9 mouse cellular contexts compared by ENCODE assay signal in genomic region chr10:127094382-127094802, GRCm38 (mm10). TPM values are rescaled to one million over a fixed set of nuclear protein-coding genes. Genes with fewer than 3 reads are reported as not detected.
DNase-seq lines count a peak whose midpoint lies in the region; ATAC-seq and TF ChIP-seq lines count a peak whose summit lies in the region.
"Had no signal": no experiment of that assay in that cellular context is flagged by ENCODE, and none has a peak within 500 bp of the region (broad histone marks: within the 10 kb centered on the region; RNA-seq: fewer than 3 reads in every experiment).

No protein-coding gene starts in this region.

- H3K4me2 ChIP-seq in embryonic facial prominence, embryonic 14.5 days (ENCODE audit: low read depth, low read length), result no peak overlapping the region
- H3K4me2 ChIP-seq in kidney, postnatal 0 days (ENCODE audit: low read length), result no peak overlapping the region

- H3K9ac ChIP-seq in embryonic facial prominence, embryonic 14.5 days (ENCODE audit: low read depth, low read length), result no peak overlapping the region
- H3K9ac ChIP-seq in kidney, postnatal 0 days (ENCODE audit: low read depth, low read length), result no peak overlapping the region

- H3K27ac ChIP-seq in embryonic facial prominence, embryonic 14.5 days (replicated peaks; ENCODE audit: low read depth, low read length), result no peak overlapping the region
- no peak overlapping the region for H3K27ac ChIP-seq in embryonic facial prominence, embryonic 10.5 days (replicated peaks)
- no peak overlapping the region for H3K27ac ChIP-seq in kidney, postnatal 0 days

- DNase-seq in embryonic facial prominence, embryonic 14.5 days (ENCODE audit: low spot score), result peak; percentile 65
- DNase-seq in embryonic facial prominence, embryonic 10.5 days (ENCODE audit: low spot score), result no peak
- DNase-seq in kidney, postnatal 0 days (ENCODE audit: low spot score), result peak; percentile 28
- no peak for DNase-seq in kidney, postnatal 14 days
- DNase-seq in cerebellum, adult 9-11 months, result peak; percentile 63
- DNase-seq in lung, postnatal 4 days, result peak; percentile 49 to 60

- H3K4me1 ChIP-seq in embryonic facial prominence, embryonic 14.5 days (ENCODE audit: control insufficient read depth, insufficient read depth, low read length), result peaks cover 13% of the 10 kb centered on the region
- H3K4me1 ChIP-seq in embryonic facial prominence, embryonic 10.5 days, result peaks cover 26% of the 10 kb centered on the region
- peaks cover 16% of the 10 kb centered on the region for H3K4me1 ChIP-seq in kidney, postnatal 0 days (replicated peaks; ENCODE audit: insufficient read depth, low read length)

- ATAC-seq in embryonic facial prominence, embryonic 14.5 days (ENCODE audit: low read depth), result peak; percentile 19
- no peak for ATAC-seq in kidney, postnatal 0 days (replicated peaks; ENCODE audit: low FRiP score, low read depth)
- ATAC-seq in granulocyte monocyte progenitor cell, adult 5-6 weeks (replicated peaks; ENCODE audit: poor library complexity, severe bottlenecking), result no peak
- ATAC-seq in activated CD4-positive, CD25-positive, alpha-beta regulatory T cell, adult 4 months, result no peak

- H3K4me3 ChIP-seq in embryonic facial prominence, embryonic 14.5 days (ENCODE audit: low read depth, low read length), result no peak overlapping the region
- no peak overlapping the region for H3K4me3 ChIP-seq in embryonic facial prominence, embryonic 10.5 days
- no peak overlapping the region for H3K4me3 ChIP-seq in kidney, postnatal 0 days (replicated peaks; ENCODE audit: low read depth, low read length)

- H3K36me3 ChIP-seq in embryonic facial prominence, embryonic 14.5 days (ENCODE audit: control insufficient read depth, insufficient read depth, low read length), result peaks cover 30% of the 10 kb centered on the region
- H3K36me3 ChIP-seq in embryonic facial prominence, embryonic 10.5 days (replicated peaks), result peaks cover 49% of the 10 kb centered on the region
- peaks cover 19% of the 10 kb centered on the region; the same call in 1 of the 2 replicates for H3K36me3 ChIP-seq in kidney, postnatal 0 days (ENCODE audit: insufficient read depth, low read length)

- WGBS in embryonic facial prominence, embryonic 14.5 days, result 27% methylated on average over 7 of the region's 7 CpGs
- 71% methylated on average over 7 of the region's 7 CpGs for WGBS in embryonic facial prominence, embryonic 10.5 days
- WGBS in kidney, postnatal 0 days, result 26% methylated on average over 7 of the region's 7 CpGs

- H3K27me3 ChIP-seq in embryonic facial prominence, embryonic 14.5 days (replicated peaks; ENCODE audit: control insufficient read depth, insufficient read depth, low read length), result peaks cover 41% of the 10 kb centered on the region
- H3K27me3 ChIP-seq in embryonic facial prominence, embryonic 10.5 days (replicated peaks; ENCODE audit: low read depth, poor library complexity, severe bottlenecking), result peaks cover 52% of the 10 kb centered on the region
- peaks cover 29% of the 10 kb centered on the region for H3K27me3 ChIP-seq in kidney, postnatal 0 days (ENCODE audit: insufficient read depth, low read length)

- H3K9me3 ChIP-seq in embryonic facial prominence, embryonic 14.5 days (ENCODE audit: control insufficient read depth, low read length), result no peaks in the 10 kb centered on the region
- no peaks in the 10 kb centered on the region for H3K9me3 ChIP-seq in embryonic facial prominence, embryonic 10.5 days
- no peaks in the 10 kb centered on the region for H3K9me3 ChIP-seq in kidney, postnatal 0 days (replicated peaks; ENCODE audit: low read length)

- no peak for TF ChIP-seq CTCF in kidney, postnatal 0 days (IDR thresholded peaks at IDR 0.05; ENCODE audit: low read depth)

RNA-seq across cellular contexts. Expression of gene Agap2, which starts 19.3 kb away (rescaled TPM):
- polyA plus RNA-seq in embryonic facial prominence, embryonic 14.5 days (2014; fragmentation: Nextera tagmentation; extraction: Ambion mirVana), result 0.45 and 0.72 TPM in 2 replicates
- 0.04 and 0.21 TPM in 2 replicates for polyA plus RNA-seq in embryonic facial prominence, embryonic 10.5 days (2016; fragmentation: Nextera tagmentation; extraction: Ambion mirVana)
- polyA plus RNA-seq in kidney, postnatal 0 days (2015; fragmentation: Nextera tagmentation; extraction: Ambion mirVana), result 0.04 and 0.09 TPM in 2 replicates
- 26.3 and 27.2 TPM in 2 replicates for total RNA-seq in granulocyte monocyte progenitor cell, adult 5-6 weeks (2014; fragmentation: Nextera tagmentation)
- total RNA-seq in granulocyte monocyte progenitor cell, adult 5-6 weeks (2017), result 18.8 and 34.4 TPM in 2 replicates
- polyA plus RNA-seq in activated CD4-positive, CD25-positive, alpha-beta regulatory T cell, adult 4 months (2017; shearing (Covaris generic)), result 10 to 100 TPM; 20.4 to 29.9 TPM

RNA-seq across cellular contexts. Expression of gene Tspan31, which starts 24.3 kb away (rescaled TPM):
- polyA plus RNA-seq in embryonic facial prominence, embryonic 14.5 days (2014; fragmentation: Nextera tagmentation; extraction: Ambion mirVana), result 51.8 and 53.6 TPM in 2 replicates
- polyA plus RNA-seq in embryonic facial prominence, embryonic 10.5 days (2016; fragmentation: Nextera tagmentation; extraction: Ambion mirVana), result 168 and 180 TPM in 2 replicates
- polyA plus RNA-seq in kidney, postnatal 0 days (2015; fragmentation: Nextera tagmentation; extraction: Ambion mirVana), result 157 and 171 TPM in 2 replicates
- total RNA-seq in granulocyte monocyte progenitor cell, adult 5-6 weeks (2014; fragmentation: Nextera tagmentation), result 92.4 and 102 TPM in 2 replicates
- total RNA-seq in granulocyte monocyte progenitor cell, adult 5-6 weeks (2017), result 82.5 and 82.6 TPM in 2 replicates
- 100 to 1,000 TPM in 1 of 2 experiments, 10 to 100 TPM in 1; 99.2 to 103 TPM for polyA plus RNA-seq in activated CD4-positive, CD25-positive, alpha-beta regulatory T cell, adult 4 months (2017; shearing (Covaris generic))

RNA-seq across cellular contexts. Expression of gene Os9, which starts 26.5 kb away (rescaled TPM):
- 59.3 and 62.9 TPM in 2 replicates for polyA plus RNA-seq in embryonic facial prominence, embryonic 14.5 days (2014; fragmentation: Nextera tagmentation; extraction: Ambion mirVana)
- polyA plus RNA-seq in embryonic facial prominence, embryonic 10.5 days (2016; fragmentation: Nextera tagmentation; extraction: Ambion mirVana), result 59.7 and 60.1 TPM in 2 replicates
- 107 and 114 TPM in 2 replicates for polyA plus RNA-seq in kidney, postnatal 0 days (2015; fragmentation: Nextera tagmentation; extraction: Ambion mirVana)
- 73.3 and 80.0 TPM in 2 replicates for total RNA-seq in granulocyte monocyte progenitor cell, adult 5-6 weeks (2014; fragmentation: Nextera tagmentation)
- 202 and 218 TPM in 2 replicates for total RNA-seq in granulocyte monocyte progenitor cell, adult 5-6 weeks (2017)
- polyA plus RNA-seq in activated CD4-positive, CD25-positive, alpha-beta regulatory T cell, adult 4 months (2017; shearing (Covaris generic)), result 10 to 100 TPM; 51.3 to 75.5 TPM

RNA-seq across cellular contexts. Expression of gene Cdk4, which starts 31.1 kb away (rescaled TPM):
- polyA plus RNA-seq in embryonic facial prominence, embryonic 14.5 days (2014; fragmentation: Nextera tagmentation; extraction: Ambion mirVana), result 1,371 and 1,625 TPM in 2 replicates
- 3,008 and 3,023 TPM in 2 replicates for polyA plus RNA-seq in embryonic facial prominence, embryonic 10.5 days (2016; fragmentation: Nextera tagmentation; extraction: Ambion mirVana)
- 1,113 and 1,153 TPM in 2 replicates for polyA plus RNA-seq in kidney, postnatal 0 days (2015; fragmentation: Nextera tagmentation; extraction: Ambion mirVana)
- 721 and 802 TPM in 2 replicates for total RNA-seq in granulocyte monocyte progenitor cell, adult 5-6 weeks (2014; fragmentation: Nextera tagmentation)
- total RNA-seq in granulocyte monocyte progenitor cell, adult 5-6 weeks (2017), result 568 and 716 TPM in 2 replicates
- 100 to 1,000 TPM; 304 to 317 TPM for polyA plus RNA-seq in activated CD4-positive, CD25-positive, alpha-beta regulatory T cell, adult 4 months (2017; shearing (Covaris generic))

RNA-seq across cellular contexts. Expression of gene March9, which starts 34.4 kb away (rescaled TPM):
- 1.5 and 2.0 TPM in 2 replicates for polyA plus RNA-seq in embryonic facial prominence, embryonic 14.5 days (2014; fragmentation: Nextera tagmentation; extraction: Ambion mirVana)
- polyA plus RNA-seq in embryonic facial prominence, embryonic 10.5 days (2016; fragmentation: Nextera tagmentation; extraction: Ambion mirVana), result 1.2 and 1.3 TPM in 2 replicates
- 1.6 and 1.9 TPM in 2 replicates for polyA plus RNA-seq in kidney, postnatal 0 days (2015; fragmentation: Nextera tagmentation; extraction: Ambion mirVana)
- not detected in 2 replicates for total RNA-seq in granulocyte monocyte progenitor cell, adult 5-6 weeks (2014; fragmentation: Nextera tagmentation)
- total RNA-seq in granulocyte monocyte progenitor cell, adult 5-6 weeks (2017), result not detected in 2 replicates
- polyA plus RNA-seq in activated CD4-positive, CD25-positive, alpha-beta regulatory T cell, adult 4 months (2017; shearing (Covaris generic)), result 1 to 10 TPM in 1 of 2 experiments, under 1 TPM in 1; 0.65 to 1.0 TPM
- polyA plus RNA-seq: liver, embryonic 16.5 days had no signal

Comparison
In these comparisons a context has a peak if more than half of its experiments do, and no peak if none do; other contexts are left out.
1. DNase-seq: peak in embryonic facial prominence, embryonic 14.5 days (single experiment), kidney, postnatal 0 days (single experiment), cerebellum, adult 9-11 months (single experiment) and lung, postnatal 4 days (2 of 2); none in embryonic facial prominence, embryonic 10.5 days (single experiment) and kidney, postnatal 14 days (single experiment).
2. RNA of gene Agap2, which starts 19.3 kb away (polyA plus RNA-seq): 20.4 to 29.9 TPM in activated CD4-positive, CD25-positive, alpha-beta regulatory T cell, adult 4 months; 0.45 to 0.72 TPM in embryonic facial prominence, embryonic 14.5 days, 0.04 to 0.09 TPM in kidney, postnatal 0 days and 0.04 to 0.21 TPM in embryonic facial prominence, embryonic 10.5 days; every median in the first group is over 10 times any median in the second.